Mouse (Mus musculus): ENCODE measurements around the gene Pced1b. TPM values are rescaled to one million over a fixed set of nuclear protein-coding genes. Genes with fewer than 3 reads are reported as not detected.

Pced1b gene
- polyA plus RNA-seq, 1 experiment, result 8.3 TPM

DNA sequence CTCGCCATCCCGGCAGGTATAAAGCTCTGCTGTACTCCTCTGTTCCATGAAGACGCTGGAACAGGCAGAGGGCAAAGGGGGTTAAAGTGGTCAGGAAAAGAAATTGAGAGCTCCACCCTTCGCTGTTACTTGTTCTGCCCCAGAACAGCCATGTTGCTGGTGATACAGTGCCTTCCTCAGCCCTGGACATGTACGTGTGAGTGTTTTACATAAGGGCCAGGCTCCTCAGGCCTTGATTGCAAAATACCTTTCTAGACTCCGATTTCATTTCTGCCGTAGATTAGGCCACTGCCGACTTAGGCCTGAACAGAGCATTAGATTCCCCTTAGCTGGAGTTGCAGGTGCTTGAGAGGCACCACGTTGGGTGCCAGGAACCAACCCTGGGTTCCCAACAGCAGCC, 97.0 kb downstream of the Pced1b start:
- Histone ChIP-seq H3K27ac (ENCODE audit: control insufficient read depth, insufficient read depth, low read depth, low read length) (no peak overlapping the region), H3K4me3 (ENCODE audit: control insufficient read depth, low read depth, low read length) (no peak overlapping the region), H3K4me1 (ENCODE audit: control insufficient read depth, insufficient read depth, low read length) (peaks cover 6% of the 10 kb centered on the region), H3K36me3 (ENCODE audit: control insufficient read depth, insufficient read depth, low read length) (no peaks in the 10 kb centered on the region), H3K27me3 (ENCODE audit: control insufficient read depth, insufficient read depth, low read length) (no peaks in the 10 kb centered on the region)
- TF ChIP-seq CTCF (IDR thresholded peaks at IDR 0.05; ENCODE audit: control insufficient read depth, insufficient read depth, insufficient replicate concordance, low read depth, low read length), result no peak
- TF ChIP-seq POLR2A (IDR thresholded peaks at IDR 0.05; ENCODE audit: control insufficient read depth, low read depth, low read length), result no peak

DNA sequence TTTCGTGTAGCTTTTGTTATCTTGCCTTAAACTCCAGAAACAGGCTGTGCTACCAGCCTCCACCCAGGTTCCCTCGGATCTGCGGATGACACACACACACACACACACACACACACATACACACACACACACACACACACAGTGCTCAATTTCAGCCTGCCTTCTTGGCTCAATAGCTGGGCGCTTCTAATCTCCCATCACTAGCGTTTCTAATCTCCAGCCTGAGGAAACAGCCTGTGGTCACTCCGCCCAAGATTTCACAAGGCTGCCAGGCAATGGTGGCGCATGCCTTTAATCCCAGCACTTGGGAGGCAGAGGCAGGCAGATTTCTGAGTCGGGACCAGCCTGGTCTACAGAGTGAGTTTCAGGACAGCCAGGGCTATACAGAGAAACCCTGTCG, 98.2 kb downstream of the Pced1b start:
- TF ChIP-seq CTCF (IDR thresholded peaks at IDR 0.05; ENCODE audit: control insufficient read depth, insufficient read depth, insufficient replicate concordance, low read depth, low read length) (no peak), POLR2A (IDR thresholded peaks at IDR 0.05; ENCODE audit: control insufficient read depth, low read depth, low read length) (no peak)
- no peaks in the 10 kb centered on the region for H3K27me3 ChIP-seq (ENCODE audit: control insufficient read depth, insufficient read depth, low read length)
- no peak overlapping the region for H3K4me3 ChIP-seq (ENCODE audit: control insufficient read depth, low read depth, low read length)
- no peaks in the 10 kb centered on the region for H3K36me3 ChIP-seq (ENCODE audit: control insufficient read depth, insufficient read depth, low read length)
- peaks cover 6% of the 10 kb centered on the region for H3K4me1 ChIP-seq (ENCODE audit: control insufficient read depth, insufficient read depth, low read length)
- H3K27ac ChIP-seq (ENCODE audit: control insufficient read depth, insufficient read depth, low read depth, low read length), result peak overlapping the region; percentile 50; the same call in 1 of the 2 replicates

DNA sequence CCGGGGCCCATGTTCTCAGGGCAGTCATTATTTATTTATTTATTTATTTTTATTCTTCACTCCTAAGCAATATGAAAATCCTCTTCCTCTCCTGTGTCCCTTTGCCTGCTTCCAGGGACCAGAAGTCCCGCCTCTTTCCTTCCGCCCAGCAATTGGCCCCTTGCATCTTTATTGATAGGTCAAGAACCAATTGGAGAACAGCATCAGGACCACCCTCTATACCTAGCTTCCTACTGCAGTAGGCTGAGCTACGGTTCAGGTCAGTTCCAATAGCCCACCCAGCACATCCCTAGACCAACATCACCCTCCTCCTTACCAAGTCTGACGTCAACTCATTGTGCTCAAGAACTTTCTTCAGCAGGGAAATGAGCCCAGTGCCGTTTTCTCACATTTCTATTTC, 99.0 kb downstream of the Pced1b start:
- H3K27me3 ChIP-seq (ENCODE audit: control insufficient read depth, insufficient read depth, low read length), result no peaks in the 10 kb centered on the region
- H3K4me3 ChIP-seq (ENCODE audit: control insufficient read depth, low read depth, low read length), result no peak overlapping the region
- H3K27ac ChIP-seq (ENCODE audit: control insufficient read depth, insufficient read depth, low read depth, low read length), result no peak overlapping the region
- TF ChIP-seq POLR2A (IDR thresholded peaks at IDR 0.05; ENCODE audit: control insufficient read depth, low read depth, low read length) (no peak), CTCF (IDR thresholded peaks at IDR 0.05; ENCODE audit: control insufficient read depth, insufficient read depth, insufficient replicate concordance, low read depth, low read length) (no peak)
- H3K4me1 ChIP-seq (ENCODE audit: control insufficient read depth, insufficient read depth, low read length), result peaks cover 5% of the 10 kb centered on the region
- H3K36me3 ChIP-seq (ENCODE audit: control insufficient read depth, insufficient read depth, low read length), result no peaks in the 10 kb centered on the region

DNA sequence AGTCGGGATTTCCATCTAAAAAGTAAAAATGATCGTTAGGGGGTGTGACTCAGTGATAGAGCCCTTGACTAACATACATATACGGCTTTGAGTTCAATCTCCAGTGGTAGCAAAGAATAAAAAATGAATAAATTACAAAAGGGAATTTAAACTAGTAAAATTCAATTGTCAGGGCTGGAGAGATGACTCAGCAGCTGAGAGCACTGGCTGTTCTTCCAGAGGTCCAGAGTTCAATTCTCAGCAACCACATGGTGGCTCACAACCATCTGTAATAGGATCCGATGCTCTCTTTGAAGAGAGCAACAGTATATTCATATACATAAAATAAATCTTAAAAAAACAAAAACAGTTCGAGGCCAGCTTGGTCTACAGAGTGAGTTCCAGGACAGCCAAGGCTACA, 99.5 kb downstream of the Pced1b start:
- H3K27me3 ChIP-seq (ENCODE audit: control insufficient read depth, insufficient read depth, low read length), result no peaks in the 10 kb centered on the region
- no peak for TF ChIP-seq POLR2A (IDR thresholded peaks at IDR 0.05; ENCODE audit: control insufficient read depth, low read depth, low read length)
- TF ChIP-seq CTCF (IDR thresholded peaks at IDR 0.05; ENCODE audit: control insufficient read depth, insufficient read depth, insufficient replicate concordance, low read depth, low read length), result no peak
- no peak overlapping the region for H3K27ac ChIP-seq (ENCODE audit: control insufficient read depth, insufficient read depth, low read depth, low read length)

DNA sequence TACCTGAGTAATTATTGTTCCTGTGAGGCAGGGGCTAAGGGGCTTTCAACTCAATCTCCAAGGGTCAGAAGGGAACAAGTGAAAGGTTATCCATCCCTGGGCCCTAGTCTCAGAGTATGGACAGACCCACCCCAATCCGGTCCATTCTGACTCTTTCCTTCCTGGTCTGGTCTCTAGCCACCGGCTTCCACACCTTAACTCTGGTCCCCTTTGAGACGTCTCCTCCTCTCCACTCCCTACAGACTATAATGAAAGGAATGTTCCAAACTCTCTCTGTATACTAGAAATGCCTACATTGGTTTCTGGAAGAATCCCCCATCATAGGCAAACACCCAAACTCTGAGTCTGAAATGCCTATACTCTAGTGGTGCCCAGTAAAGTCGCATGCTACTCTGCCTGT, 100.0 kb downstream of the Pced1b start:
- Histone ChIP-seq H3K27me3 (ENCODE audit: control insufficient read depth, insufficient read depth, low read length) (no peaks in the 10 kb centered on the region), H3K4me3 (ENCODE audit: control insufficient read depth, low read depth, low read length) (no peak overlapping the region), H3K27ac (ENCODE audit: control insufficient read depth, insufficient read depth, low read depth, low read length) (no peak overlapping the region), H3K4me1 (ENCODE audit: control insufficient read depth, insufficient read depth, low read length) (peaks cover 3% of the 10 kb centered on the region), H3K36me3 (ENCODE audit: control insufficient read depth, insufficient read depth, low read length) (no peaks in the 10 kb centered on the region)
- TF ChIP-seq POLR2A (IDR thresholded peaks at IDR 0.05; ENCODE audit: control insufficient read depth, low read depth, low read length) (no peak), CTCF (IDR thresholded peaks at IDR 0.05; ENCODE audit: control insufficient read depth, insufficient read depth, insufficient replicate concordance, low read depth, low read length) (no peak)

More for the DNA sequence above, 99.5 kb downstream of the Pced1b start:
- H3K4me3 ChIP-seq (ENCODE audit: control insufficient read depth, low read depth, low read length), result no peak overlapping the region
- no peaks in the 10 kb centered on the region for H3K36me3 ChIP-seq (ENCODE audit: control insufficient read depth, insufficient read depth, low read length)
- peaks cover 3% of the 10 kb centered on the region for H3K4me1 ChIP-seq (ENCODE audit: control insufficient read depth, insufficient read depth, low read length)

DNA sequence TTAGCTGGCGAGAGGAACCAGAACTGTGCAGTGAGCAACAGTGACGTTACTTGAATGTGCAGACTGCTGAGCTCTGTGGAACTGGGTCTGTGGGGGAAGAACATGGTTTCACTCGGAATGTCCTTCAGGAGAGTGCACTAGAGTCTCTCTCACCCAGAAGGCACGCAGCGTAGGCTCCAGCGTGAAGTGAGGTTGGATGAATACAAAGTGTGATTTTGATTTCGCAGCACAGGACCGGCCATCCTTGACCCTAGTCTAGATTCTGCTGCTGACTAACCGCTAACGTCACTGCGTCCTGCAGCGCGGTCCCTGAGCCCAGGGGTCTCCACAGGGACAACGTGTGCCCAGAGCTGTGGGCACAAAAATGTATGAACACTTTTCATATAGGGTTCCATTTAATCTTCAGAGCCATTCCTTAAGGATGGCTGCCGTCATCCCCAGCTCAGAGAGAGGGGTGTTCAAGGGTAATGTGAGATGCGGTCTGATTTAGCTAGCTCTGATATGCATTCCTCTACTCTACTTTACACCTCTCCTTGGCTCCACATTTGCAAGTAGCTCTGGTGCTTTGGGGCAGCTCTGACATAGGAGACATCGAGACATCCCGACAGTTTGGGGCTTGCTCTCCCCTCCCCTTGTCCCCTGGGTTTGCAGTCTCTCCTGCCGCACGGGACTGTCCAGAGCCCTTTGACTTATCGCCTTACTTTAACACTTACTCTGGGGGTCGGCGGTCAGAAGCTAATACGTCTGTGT, 101.8 kb downstream of the Pced1b start:
- no peak for TF ChIP-seq POLR2A (IDR thresholded peaks at IDR 0.05; ENCODE audit: control insufficient read depth, low read depth, low read length)
- TF ChIP-seq CTCF (IDR thresholded peaks at IDR 0.05; ENCODE audit: control insufficient read depth, insufficient read depth, insufficient replicate concordance, low read depth, low read length), result no peak
- no peaks in the 10 kb centered on the region for H3K36me3 ChIP-seq (ENCODE audit: control insufficient read depth, insufficient read depth, low read length)
- H3K27me3 ChIP-seq (ENCODE audit: control insufficient read depth, insufficient read depth, low read length), result no peaks in the 10 kb centered on the region
- H3K27ac ChIP-seq (ENCODE audit: control insufficient read depth, insufficient read depth, low read depth, low read length), result no peak overlapping the region
- no peak overlapping the region for H3K4me3 ChIP-seq (ENCODE audit: control insufficient read depth, low read depth, low read length)
- peaks cover 3% of the 10 kb centered on the region for H3K4me1 ChIP-seq (ENCODE audit: control insufficient read depth, insufficient read depth, low read length)

DNA sequence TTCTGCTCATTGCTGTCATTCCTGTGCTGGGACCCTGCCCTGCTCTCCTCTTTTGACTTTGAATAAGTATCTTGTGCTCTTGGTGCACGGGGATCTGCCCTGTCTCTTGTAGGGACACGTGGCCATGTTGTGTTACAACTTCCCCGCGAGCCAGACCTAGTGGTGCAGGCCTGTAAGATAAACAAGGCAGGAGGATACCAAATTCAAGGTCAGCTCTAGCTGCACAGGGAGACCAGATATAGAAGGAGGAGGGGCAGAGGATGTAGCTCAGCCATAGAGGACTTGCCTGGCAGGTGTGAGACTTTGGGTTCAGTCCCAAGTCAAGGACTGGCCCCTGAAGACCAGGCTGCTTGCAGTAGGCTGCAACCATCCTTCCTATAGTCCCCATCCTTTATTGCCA, 103.6 kb downstream of the Pced1b start:
- H3K36me3 ChIP-seq (ENCODE audit: control insufficient read depth, insufficient read depth, low read length), result no peaks in the 10 kb centered on the region
- no peak overlapping the region for H3K4me3 ChIP-seq (ENCODE audit: control insufficient read depth, low read depth, low read length)
- no peak for TF ChIP-seq POLR2A (IDR thresholded peaks at IDR 0.05; ENCODE audit: control insufficient read depth, low read depth, low read length)
- no peak for TF ChIP-seq CTCF (IDR thresholded peaks at IDR 0.05; ENCODE audit: control insufficient read depth, insufficient read depth, insufficient replicate concordance, low read depth, low read length)
- peak overlapping the region; percentile 67 for H3K27ac ChIP-seq (ENCODE audit: control insufficient read depth, insufficient read depth, low read depth, low read length)
- H3K27me3 ChIP-seq (ENCODE audit: control insufficient read depth, insufficient read depth, low read length), result no peaks in the 10 kb centered on the region
- H3K4me1 ChIP-seq (ENCODE audit: control insufficient read depth, insufficient read depth, low read length), result no peaks in the 10 kb centered on the region; the same call in none of the 2 replicates

All from testis, adult 2 months (tissue).